Mouse (Mus musculus) cerebellum, postnatal 25 days (tissue): ENCODE measurements around the gene Galnt14.

ENCODE experiments used
- DNase-seq, 2 experiments: peaks; one replicate each; pipeline ENCODE4 v3.0.0; 2021; ENCODE audit warnings: mixed read lengths in 2 of 2

The Galnt14 gene

DNA sequence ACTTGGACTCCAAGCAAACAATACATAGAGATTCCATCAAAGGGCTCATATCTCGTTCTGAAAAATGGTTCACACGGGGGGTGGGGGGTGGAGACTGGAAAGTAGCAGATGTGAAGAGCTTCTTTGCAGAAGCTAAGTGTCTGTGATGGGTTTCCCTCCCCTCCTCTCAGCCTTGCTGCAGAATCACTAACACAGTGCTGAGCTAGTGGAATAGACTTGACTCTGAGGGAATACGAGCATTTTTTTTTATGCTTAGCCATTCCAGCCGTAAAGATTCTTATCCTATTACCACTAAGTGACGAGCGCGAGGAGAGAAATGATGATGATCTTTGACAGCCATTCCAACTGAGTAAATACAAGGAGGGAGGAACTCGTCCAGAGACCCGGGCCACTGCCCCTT lies 142.0 kb downstream of the Galnt14 start:
- DNase-seq: no peak

DNA sequence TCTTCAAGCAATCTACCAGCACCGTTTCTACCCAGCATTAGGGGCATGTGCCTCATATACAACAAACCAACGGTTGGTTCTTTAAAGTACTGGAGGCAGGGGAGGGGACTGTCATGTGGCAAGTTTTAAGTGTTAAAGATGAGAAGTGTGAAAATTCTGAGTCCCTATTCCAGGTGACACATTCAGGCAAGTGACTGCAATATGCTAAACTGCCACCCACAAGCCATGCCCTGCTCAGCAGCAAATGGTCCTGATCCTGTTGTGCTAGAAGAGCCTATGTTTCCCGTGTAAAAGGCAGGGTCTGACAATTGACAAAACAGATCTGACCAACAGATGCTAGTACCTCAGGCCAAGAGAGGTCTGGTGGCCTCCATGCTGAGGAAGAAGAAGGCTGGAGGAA lies 149.1 kb downstream of the Galnt14 start:
- no peak for DNase-seq

DNA sequence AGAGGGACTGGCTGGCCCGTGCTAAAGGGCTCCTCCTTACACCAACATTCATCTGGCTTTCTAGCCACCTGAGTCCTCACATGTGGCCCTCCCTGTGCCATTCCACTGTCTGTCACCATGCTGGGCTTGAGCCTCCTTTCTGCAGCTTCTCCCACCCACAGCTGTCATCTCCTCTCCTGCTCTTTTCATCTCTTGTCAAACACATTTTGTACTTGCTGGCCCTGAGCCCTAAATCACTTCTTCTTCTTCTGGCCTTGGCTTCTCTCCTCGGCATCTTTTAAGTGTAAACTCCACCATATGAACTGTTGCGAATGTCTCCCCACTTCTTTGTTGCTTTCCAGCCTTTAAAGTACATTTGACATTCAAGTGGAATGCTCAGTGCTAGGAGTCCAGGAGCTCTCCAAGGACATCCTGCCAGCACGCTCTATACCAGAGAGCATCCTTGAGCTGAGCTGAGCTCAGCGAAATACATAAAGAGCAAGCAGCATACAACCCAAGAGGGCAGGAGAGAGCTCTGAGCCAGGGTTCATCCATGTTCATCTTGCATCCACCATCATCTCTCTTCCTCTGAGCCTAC lies 150.0 kb downstream of the Galnt14 start:
- no peak for DNase-seq

DNA sequence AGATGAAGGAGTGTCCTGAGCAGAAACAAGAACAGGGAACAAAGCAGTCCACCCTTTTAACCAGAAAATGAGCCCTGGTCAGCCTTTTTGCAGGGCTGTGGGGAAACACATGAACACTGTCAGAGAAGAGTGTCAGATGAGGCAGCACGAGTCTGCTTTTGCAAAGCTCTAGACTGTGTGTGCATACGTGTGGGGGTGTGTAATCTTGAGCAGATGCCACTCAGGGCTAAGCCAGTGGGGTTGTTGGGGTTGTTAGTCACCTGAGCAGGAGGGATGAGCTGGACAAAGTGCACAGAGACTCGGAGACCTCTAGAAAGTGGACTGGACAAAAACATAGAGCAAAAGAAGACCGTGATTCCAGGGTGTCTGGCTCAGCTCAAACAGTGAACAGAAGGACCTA lies 150.8 kb downstream of the Galnt14 start:
- no peak for DNase-seq

DNA sequence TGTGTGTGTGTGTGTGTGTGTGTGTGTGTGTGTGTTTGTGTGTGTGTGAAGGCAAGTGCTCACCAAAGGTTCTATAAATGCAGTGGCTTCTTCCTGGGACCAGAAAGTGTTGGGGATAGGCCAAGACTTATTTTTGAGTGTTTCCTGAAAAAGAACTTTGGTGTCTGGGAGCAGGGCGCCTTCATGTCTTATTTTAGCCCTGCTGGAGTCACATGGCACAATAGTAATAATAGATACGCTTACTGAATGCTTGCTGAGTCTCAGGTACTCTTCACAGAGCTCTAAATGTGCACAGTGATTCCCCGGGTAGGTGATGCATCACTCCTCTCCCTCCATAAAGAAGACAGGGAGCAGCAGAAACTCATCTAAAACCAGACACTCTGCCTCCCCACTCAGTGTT lies 153.2 kb downstream of the Galnt14 start:
- no peak for DNase-seq

DNA sequence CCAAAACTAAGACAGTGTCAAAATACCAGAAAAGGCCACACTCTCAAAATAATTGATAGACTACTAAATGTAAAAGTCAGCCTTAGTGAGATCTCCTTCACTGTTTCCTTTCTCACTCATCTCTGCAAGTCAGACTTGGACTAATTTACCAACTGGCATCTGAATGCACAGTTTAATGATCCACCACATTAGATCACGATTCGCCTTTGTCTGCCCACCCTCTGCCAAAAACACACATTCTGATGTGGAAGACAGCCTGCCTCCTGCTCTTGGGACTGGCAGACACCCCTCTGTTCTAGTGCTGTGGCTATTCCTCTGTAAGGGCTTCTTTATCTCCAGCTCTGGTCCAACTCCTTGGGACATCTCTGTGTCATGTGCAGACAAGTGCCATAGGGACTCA lies 153.8 kb downstream of the Galnt14 start:
- no peak for DNase-seq

DNA sequence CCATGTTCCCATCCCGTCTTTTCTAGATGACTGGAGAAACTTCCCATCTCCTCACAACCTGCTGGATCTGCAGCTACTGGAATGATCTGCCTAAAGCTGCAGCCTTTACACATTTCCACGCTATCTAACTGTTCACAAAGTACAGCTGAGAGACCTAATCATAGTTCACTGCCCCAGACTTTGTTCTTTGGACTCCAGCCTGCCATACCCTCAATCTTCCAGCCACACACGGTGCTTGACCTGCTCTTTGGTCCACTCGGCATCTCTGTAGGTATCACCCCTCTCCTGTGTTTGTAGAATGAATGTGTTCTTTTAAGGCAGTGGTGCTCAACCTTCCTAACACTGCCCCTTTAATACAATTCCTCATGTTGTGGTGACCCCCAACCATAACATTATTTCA lies 155.6 kb downstream of the Galnt14 start:
- no peak for DNase-seq

DNA sequence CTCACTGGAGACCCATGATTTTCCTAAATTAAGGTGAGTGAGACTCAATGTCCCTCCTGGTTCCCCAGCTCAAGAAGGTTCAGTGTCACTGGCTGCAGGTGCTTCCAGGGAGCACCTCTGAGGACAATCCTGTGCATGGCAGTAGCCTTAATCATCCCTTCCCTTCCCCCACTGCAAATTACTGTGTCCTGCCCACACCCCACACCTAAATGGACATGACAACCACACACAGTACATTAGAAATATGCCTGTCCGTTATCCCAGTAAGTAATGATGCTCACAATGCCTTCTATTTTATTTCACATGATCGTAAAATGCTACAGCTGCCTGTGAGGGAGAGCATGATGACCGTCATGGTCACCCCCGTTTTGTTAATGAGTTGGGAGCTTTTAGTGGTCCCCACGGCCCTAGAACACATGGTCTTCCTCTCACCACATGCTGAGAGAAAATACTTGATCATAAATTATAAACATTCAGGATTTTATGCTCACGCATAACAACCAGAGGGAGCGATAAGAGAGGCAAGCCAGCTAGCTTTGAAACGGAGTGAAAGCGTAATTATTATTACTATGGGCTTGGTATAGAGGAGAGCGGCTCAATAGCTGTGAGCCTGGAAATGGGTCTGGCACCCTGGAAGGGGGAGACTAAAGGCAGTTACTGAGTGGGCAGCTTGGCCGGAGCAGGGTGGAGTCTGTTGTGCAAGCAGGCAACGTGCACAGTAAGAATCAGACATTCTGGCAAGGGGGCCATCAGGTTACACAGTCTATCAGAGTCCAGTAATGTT lies 161.3 kb downstream of the Galnt14 start:
- DNase-seq: no peak

DNA sequence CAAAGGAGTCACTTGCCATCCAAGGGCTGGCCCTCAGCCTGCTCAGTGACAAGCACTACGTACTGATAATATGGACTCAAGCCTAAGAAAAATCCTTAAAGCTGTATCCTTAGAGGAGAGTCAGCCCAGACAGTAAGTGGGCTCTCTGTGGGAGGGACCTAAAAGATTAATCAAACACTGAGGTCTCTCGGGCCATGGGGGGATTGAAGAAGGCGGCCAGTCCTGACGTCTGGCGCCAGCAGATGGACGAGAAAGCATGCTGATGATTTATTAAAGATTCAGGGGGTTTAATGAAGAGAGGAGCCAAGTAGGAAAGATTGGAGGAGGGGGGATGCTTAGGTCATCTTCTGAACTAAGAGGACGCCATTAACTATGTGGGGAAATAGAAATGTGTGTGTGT lies 162.1 kb downstream of the Galnt14 start:
- no peak for DNase-seq

DNA sequence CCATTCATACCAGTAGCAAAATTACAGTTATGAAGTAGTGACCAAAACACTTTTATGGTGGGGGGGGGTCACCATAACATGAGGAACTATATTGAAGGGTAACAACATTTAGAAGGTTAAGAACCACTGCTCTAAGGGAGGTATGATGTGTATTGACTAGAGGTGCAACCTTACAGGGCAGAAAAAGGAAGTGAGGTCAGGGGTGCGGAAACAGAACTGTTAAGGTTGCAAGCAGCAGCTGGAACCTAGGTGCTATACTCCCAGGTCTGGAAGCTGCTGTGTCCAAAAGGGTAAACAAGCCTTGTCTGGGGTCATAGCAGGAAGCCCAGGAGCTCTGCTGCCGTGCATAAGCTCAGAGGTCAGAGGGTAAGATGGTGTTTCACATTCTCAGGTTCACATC lies 162.8 kb downstream of the Galnt14 start:
- DNase-seq: no peak

DNA sequence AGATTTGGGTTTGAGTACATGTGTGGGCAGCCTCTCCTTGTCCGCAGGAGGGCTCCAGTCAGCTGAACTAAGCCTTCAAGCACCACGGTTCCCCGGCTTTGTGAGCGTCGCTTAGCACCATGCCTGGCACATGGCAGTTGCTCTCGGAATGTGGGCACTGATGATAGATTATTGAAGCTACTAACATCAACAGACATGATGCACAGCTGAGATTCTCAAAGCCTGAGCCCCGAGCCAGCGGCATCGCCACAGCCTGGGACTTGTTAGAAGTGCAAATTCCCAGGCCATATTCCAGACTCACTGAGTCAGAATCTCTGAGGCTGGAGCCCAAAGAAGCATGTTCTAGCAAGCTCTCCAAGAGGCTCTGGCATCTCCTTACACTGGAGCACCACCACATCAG lies 168.3 kb downstream of the Galnt14 start:
- DNase-seq: no peak

DNA sequence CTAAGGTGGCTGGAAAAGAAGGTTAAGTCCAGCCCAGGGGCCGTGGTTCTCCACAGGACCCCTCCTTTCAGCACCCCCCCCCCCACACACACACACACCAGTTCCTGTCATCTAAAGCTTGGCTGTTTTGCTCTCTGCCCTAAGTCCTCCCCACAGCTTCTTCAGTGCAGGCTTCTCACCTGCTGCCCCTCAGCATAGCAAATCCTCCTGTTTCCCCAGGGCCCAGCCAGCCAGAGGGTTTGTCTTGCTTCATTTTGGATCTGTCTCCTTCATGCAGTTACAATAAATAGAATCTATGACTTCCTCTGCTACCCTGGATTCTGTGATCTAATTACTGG lies 169.1 kb downstream of the Galnt14 start:
- no peak for DNase-seq

DNA sequence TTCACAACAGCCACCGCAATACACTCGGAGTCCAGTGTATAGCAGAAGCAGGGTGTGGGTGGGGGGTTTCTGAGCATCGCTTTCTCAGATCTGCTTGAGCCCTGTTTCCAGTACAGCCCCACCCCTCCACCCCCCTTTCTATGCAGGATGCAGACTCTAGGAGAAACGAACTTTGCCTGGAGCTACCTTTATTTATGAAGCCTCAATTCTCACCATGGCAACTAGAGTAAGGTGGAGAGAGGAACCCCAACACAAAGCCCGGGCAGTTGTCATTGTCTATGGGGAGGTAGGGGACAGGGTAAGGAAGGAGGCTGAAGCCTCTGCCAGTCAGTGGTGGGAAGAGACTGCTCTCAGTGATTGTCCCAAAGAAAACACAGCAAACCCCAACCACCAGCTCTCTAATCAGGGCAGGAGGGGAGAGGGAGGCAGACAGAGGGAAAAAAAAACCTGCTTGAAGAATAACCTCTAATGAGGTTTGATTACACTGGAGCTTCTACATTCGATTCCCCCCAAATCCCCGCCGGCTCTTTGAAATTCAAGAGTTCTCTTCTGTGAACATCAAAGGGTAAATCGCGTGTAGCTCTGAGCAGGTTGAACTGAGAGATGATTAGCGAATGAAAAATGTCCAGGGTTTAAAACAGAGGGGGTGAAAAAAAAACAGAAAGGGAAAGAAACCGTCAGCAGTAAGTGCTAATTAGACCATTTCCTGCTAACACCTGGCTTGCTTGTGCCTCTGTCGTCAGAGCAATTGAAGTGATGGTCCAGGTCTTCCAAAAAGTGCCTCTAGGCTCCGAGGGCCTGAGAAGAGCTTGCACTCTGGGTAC lies 169.6 kb downstream of the Galnt14 start:
- DNase-seq: no peak

DNA sequence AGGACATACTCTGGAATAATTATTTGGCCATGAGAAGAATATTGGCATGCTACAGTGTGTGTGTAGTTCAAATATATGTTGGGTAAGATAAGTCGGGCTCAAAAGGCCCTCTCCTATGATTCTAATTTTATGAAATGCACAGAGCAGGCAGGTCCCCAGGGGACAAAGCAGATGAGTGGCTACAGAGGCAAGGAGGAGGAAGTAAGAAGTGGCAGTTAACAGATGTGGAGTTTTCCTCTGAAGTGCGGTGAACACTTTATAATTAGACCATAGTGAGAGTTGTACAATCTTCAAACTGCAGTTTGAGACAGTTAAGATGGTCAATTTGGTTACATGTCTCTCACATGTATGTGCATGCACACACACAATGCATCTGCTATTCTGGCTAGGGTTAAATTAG lies 178.4 kb downstream of the Galnt14 start:
- DNase-seq: no peak

DNA sequence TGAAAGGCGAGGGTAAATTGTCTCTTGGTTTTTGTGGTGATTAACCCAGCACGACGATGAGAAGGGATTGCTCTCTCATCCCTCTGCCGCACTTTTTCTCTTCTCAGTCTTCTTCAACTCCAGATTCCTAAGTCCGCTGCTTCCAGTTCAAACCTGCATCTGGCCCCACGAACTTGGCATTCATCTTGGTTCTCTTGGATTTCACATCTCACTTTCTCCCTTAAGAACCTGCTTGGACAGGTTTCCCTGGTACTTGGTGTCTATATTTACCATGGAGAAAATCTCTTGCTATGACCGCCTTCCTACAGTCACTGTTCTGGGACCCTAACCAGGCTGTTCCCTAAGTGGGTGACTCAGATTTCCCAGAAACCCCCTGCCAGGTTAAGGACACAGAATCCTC lies 188.1 kb downstream of the Galnt14 start:
- no peak for DNase-seq

DNA sequence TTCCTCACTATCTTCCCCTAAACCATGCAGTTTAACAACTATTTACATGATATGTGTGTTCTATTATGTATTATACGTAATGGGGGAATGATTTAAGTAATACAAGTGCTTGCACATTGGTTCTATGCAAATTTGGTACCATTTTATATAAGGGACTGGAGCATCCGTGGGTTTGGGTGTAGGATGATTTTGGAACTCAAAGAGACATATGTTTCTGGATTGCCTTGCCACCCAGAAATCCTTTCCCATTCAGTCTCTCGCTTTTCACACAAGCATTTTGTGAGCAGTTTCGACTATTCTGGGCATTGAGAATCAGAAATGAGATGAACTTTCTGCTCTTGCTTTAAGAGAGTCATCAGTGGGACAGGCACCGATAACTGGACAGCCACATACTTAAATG lies 190.9 kb downstream of the Galnt14 start:
- DNase-seq: no peak

DNA sequence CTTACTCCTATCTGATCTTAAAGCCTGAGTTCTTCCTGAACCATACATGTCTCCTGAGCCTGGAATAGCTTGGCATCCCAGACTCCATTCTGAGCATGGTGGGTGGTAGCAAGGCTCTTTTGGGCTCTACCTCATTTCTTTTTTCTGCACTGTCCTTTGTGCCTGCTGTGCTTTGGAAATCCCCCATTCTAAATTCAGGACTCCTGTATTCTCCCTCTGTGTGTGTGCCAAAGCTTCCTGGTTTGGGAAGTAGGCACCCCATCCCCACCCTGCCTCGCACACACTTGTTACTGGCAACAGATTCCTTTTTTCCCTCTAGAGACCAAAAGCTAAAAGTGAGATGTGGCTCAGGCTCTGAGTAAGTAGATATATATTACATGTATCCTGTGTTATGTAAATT lies 191.9 kb downstream of the Galnt14 start:
- no peak for DNase-seq

DNA sequence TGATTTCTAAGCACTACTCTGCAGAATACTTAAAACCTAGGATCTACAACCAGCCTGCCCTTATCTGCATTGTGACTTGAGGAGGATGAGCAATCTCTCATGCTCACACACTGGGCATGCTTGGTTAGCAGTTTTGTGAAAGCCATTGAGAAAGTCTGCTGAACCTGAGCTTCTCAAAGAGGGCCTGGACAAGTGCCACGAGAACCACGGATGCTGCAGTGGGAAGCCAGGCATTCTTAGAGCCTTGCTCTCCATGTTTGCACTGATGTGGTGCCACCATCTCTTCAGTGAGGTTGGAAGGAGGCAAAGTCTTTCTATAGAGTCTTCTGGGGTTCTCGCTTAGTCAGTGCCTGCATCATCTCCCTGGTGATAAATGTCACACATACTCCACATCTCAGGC lies 194.7 kb downstream of the Galnt14 start:
- no peak for DNase-seq

DNA sequence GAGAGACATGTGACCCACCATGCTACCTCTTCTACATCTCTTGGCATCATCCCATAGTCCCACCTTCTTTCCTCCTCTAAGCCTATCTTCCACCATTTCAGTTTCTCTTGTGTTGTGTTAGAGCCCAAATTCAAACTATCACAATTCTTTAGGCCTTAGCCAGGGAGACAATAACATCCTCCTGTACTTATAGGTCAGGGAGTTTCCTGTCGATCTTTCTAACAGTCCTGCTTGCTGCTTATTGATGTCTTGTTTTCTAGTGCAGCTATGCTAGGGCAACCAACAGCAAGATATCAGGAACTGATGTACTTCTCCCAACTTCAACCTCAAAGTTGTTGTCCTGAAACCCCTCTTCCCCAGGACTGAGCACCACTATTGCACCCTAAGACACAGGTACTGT lies 195.4 kb downstream of the Galnt14 start:
- no peak for DNase-seq

DNA sequence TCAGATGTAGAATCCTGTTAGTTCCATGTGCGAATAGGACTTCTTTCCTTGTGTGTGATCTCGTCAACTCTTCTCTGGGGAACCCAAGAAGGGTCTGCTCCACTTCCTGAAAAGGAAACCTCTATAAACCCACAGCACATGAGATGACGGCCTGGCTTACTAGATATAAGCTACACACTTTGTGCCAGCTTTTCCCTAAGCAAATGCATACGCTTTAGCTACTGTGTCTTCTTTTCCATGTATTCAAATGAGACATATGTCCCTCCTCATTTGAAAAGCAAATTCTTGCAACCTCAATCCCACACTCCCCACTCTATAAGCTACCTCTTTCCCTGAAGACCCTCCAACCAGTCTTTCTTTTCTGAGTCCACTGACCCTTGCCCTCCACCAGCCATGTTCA lies 196.0 kb downstream of the Galnt14 start:
- DNase-seq: no peak

DNA sequence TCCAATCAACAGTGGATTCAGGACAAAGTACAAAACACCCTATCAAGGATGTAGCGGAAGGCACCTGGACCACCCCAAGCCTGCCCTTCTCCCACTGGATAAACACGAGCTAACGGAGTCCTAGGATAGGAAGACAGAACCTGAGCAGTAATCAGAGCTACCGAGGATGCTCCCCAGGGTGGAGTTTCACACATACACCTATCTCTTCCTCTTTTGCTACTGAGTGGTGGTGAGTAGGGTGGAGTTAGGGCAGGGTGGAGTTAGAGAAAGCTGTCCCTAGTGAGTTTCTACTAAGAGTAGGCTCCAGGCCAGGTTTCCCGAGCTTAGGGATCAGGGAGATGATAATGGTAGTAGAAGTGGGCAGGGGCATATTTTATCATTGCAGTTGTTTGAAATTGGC lies 197.4 kb downstream of the Galnt14 start:
- DNase-seq: no peak

DNA sequence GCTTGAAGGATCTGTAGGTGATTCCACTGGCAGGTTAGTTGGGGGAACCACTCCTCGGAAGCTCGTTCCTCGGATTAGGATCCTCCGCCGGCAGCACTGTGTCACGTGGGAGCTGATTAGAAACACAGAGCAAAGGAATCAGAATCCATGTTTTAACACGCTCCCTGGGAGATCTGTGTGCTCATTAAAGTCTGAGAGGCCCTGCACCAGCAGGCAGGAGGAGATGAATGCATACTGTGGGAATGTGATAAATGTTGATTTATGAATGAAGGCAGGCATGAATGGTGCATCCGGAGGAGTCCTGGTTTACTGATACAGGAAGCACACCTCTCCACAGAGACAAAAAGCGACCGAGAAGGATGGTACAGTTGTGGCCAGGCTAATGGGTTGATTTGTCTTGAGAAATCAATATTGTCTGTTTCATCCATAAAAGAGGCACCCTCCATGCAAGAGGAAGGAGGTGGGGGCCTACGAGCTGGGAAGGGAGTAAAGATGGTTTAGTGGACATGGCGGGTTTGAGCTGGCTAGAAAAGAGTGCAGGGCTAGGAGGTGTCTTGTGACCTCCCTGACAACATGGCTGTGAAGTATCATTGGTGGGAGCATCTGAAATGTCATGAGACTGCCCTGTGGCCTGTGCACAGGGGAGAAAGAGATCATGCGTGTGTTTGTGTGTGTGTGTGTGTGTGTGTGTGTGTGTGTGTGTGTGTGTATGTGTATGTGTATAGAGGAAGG lies 202.3 kb downstream of the Galnt14 start:
- no peak for DNase-seq

DNA sequence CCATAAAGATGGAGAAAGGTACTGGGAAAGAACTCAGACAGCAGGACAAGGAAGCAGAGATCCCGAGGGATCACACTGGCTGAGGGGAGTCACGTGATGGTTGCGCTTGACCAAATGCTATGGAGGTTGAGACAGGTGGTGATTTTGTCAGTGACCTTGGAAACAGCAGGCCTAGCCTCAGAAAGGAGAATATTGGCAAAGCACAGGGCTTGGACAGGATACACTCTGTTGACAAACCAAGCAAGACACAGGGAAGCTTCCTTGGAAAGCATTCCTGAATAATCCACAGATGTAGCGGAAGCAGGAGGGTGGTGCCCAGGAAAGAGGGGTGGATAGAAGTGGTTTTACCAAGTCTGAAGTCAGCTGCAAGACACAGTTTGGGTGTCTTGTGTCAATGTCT lies 206.1 kb downstream of the Galnt14 start:
- peak in 1 of 2 experiments; percentile 9 for DNase-seq

DNA sequence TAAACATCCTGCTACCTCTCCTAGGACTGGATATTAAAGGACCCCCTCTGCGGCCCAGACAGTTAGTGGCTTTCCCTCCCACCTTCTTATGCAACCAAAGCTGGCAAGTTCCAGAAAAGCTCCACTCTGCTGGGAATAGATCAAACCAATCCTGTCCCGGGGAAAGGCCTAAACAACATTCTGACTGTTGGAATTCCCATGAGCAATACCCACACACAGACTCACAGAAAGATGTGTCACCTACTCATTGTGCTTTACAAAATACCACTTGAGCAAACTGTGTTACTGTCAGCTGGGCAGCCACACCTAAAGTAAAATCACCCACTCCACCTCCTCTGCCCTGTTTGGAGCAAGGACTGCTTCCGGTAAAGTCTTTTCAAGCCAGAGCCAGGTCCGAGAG lies 207.6 kb downstream of the Galnt14 start:
- no peak for DNase-seq
